Mouse (Mus musculus): Measurements from ENCODE around the gene Gm21830. TPM values are rescaled to one million over a fixed set of nuclear protein-coding genes. Genes with fewer than 3 reads are reported as not detected.
"Not testable (repeated sequence)": the region's sequence is repeated elsewhere in the genome, so short reads cannot be mapped to it uniquely, and the experiment has no call there.

Gm21830 gene
- not detected in 2 replicates for polyA plus RNA-seq (2016; fragmentation: Nextera tagmentation; extraction: Ambion mirVana)

- H3K27me3 ChIP-seq (ENCODE audit: insufficient read depth, poor library complexity, severe bottlenecking); H3K27ac ChIP-seq; H3K9me3 ChIP-seq; H3K4me1 ChIP-seq (replicated peaks); H3K4me3 ChIP-seq; DNase-seq (ENCODE audit: low spot score); H3K36me3 ChIP-seq: not testable (repeated sequence)
- WGBS, result no CpG with 5 or more reads among the region's 1 CpGs
Observed at GRCm38 (mm10) chr2:67413425-67413824, at the start of gene Gm21830. Gm21830 (plus strand) TSS chr2:67413725.

- Histone ChIP-seq H3K9me3 (no peaks in the 10 kb centered on the region), H3K27ac (no peak overlapping the region), H3K4me3 (no peak overlapping the region), H3K36me3 (no peaks in the 10 kb centered on the region), H3K27me3 (ENCODE audit: insufficient read depth, poor library complexity, severe bottlenecking) (no peaks in the 10 kb centered on the region), H3K4me1 (replicated peaks) (no peaks in the 10 kb centered on the region)
- 91% methylated on average over 2 of the region's 2 CpGs for WGBS
- no peak for DNase-seq (ENCODE audit: low spot score)
Observed at GRCm38 (mm10) chr2:67364506-67364905, 49.0 kb upstream of the Gm21830 start.

GRCm38 (mm10) chr2:67378504-67378903, 35.0 kb upstream of the Gm21830 start:
- H3K36me3 ChIP-seq, result no peaks in the 10 kb centered on the region
- no peak overlapping the region for H3K27ac ChIP-seq
- no peak for DNase-seq (ENCODE audit: low spot score)
- no peak overlapping the region for H3K4me3 ChIP-seq
- 67% methylated on average over 3 of the region's 3 CpGs for WGBS
- no peaks in the 10 kb centered on the region; the same call in 1 of the 2 replicates for H3K4me1 ChIP-seq (replicated peaks)
- H3K9me3 ChIP-seq, result no peaks in the 10 kb centered on the region
- H3K27me3 ChIP-seq (ENCODE audit: insufficient read depth, poor library complexity, severe bottlenecking), result no peaks in the 10 kb centered on the region

GRCm38 (mm10) chr2:67420853-67421252, 7.3 kb downstream of the Gm21830 start:
- no peaks in the 10 kb centered on the region for H3K4me1 ChIP-seq (replicated peaks)
- H3K36me3 ChIP-seq, result no peaks in the 10 kb centered on the region
- no peaks in the 10 kb centered on the region for H3K27me3 ChIP-seq (ENCODE audit: insufficient read depth, poor library complexity, severe bottlenecking)
- DNase-seq (ENCODE audit: low spot score), result no peak
- no peak overlapping the region for H3K4me3 ChIP-seq
- no peaks in the 10 kb centered on the region for H3K9me3 ChIP-seq
- no peak overlapping the region for H3K27ac ChIP-seq

GRCm38 (mm10) chr2:67422799-67423198, 9.3 kb downstream of the Gm21830 start:
- Histone ChIP-seq H3K4me1 (replicated peaks) (no peaks in the 10 kb centered on the region), H3K4me3 (no peak overlapping the region), H3K27ac (no peak overlapping the region), H3K36me3 (no peaks in the 10 kb centered on the region), H3K9me3 (no peaks in the 10 kb centered on the region), H3K27me3 (ENCODE audit: insufficient read depth, poor library complexity, severe bottlenecking) (no peaks in the 10 kb centered on the region)
- 87% methylated on average over 1 of the region's 1 CpGs for WGBS
- no peak for DNase-seq (ENCODE audit: low spot score)

GRCm38 (mm10) chr2:67433081-67433480, 19.6 kb downstream of the Gm21830 start, which contains the start of gene Gm26727:
Gm26727 (minus strand) TSS chr2:67433181.
- no peaks in the 10 kb centered on the region for H3K27me3 ChIP-seq (ENCODE audit: insufficient read depth, poor library complexity, severe bottlenecking)
- 72% methylated on average over 2 of the region's 2 CpGs for WGBS
- H3K4me3 ChIP-seq, result no peak within 1 kb of the TSS
- no peak within 1 kb of the TSS for H3K27ac ChIP-seq
- no peaks in the 10 kb centered on the region for H3K4me1 ChIP-seq (replicated peaks)
- H3K36me3 ChIP-seq, result no peaks in the 10 kb centered on the region
- no peak for DNase-seq (ENCODE audit: low spot score)
- H3K9me3 ChIP-seq, result no peaks in the 10 kb centered on the region

GRCm38 (mm10) chr2:67438309-67438708, 24.8 kb downstream of the Gm21830 start:
- Histone ChIP-seq H3K36me3 (no peaks in the 10 kb centered on the region), H3K27ac (no peak overlapping the region), H3K9me3 (no peaks in the 10 kb centered on the region), H3K4me3 (no peak overlapping the region), H3K27me3 (ENCODE audit: insufficient read depth, poor library complexity, severe bottlenecking) (no peaks in the 10 kb centered on the region), H3K4me1 (replicated peaks) (no peaks in the 10 kb centered on the region)
- no peak for DNase-seq (ENCODE audit: low spot score)
- WGBS, result 92% methylated on average over 8 of the region's 8 CpGs

GRCm38 (mm10) chr2:67445780-67446179, 32.3 kb downstream of the Gm21830 start, which contains the start of gene Xirp2:
Xirp2 (plus strand) TSS chr2:67446002.
- no peaks in the 10 kb centered on the region for H3K9me3 ChIP-seq
- H3K4me1 ChIP-seq (replicated peaks), result no peaks in the 10 kb centered on the region
- no peaks in the 10 kb centered on the region for H3K27me3 ChIP-seq (ENCODE audit: insufficient read depth, poor library complexity, severe bottlenecking)
- 83% methylated on average over 3 of the region's 3 CpGs for WGBS
- H3K27ac ChIP-seq, result no peak within 1 kb of the TSS
- no peaks in the 10 kb centered on the region for H3K36me3 ChIP-seq
- DNase-seq (ENCODE audit: low spot score), result no peak
- H3K4me3 ChIP-seq, result no peak within 1 kb of the TSS

- 90% methylated on average over 1 of the region's 1 CpGs for WGBS
- no peak overlapping the region for H3K4me3 ChIP-seq
- no peaks in the 10 kb centered on the region for H3K4me1 ChIP-seq (replicated peaks)
- H3K27ac ChIP-seq, result no peak overlapping the region
- DNase-seq (ENCODE audit: low spot score), result no peak
- H3K27me3 ChIP-seq (ENCODE audit: insufficient read depth, poor library complexity, severe bottlenecking), result no peaks in the 10 kb centered on the region
- H3K9me3 ChIP-seq, result no peaks in the 10 kb centered on the region
- H3K36me3 ChIP-seq, result no peaks in the 10 kb centered on the region
Observed at GRCm38 (mm10) chr2:67446772-67447171, 33.2 kb downstream of the Gm21830 start.

GRCm38 (mm10) chr2:67447206-67447605, 33.7 kb downstream of the Gm21830 start:
- no peak for DNase-seq (ENCODE audit: low spot score)
- Histone ChIP-seq H3K27ac (no peak overlapping the region), H3K27me3 (ENCODE audit: insufficient read depth, poor library complexity, severe bottlenecking) (no peaks in the 10 kb centered on the region), H3K36me3 (no peaks in the 10 kb centered on the region), H3K4me3 (no peak overlapping the region), H3K4me1 (replicated peaks) (no peaks in the 10 kb centered on the region), H3K9me3 (no peaks in the 10 kb centered on the region)
- WGBS, result 78% methylated on average over 12 of the region's 12 CpGs

GRCm38 (mm10) chr2:67460857-67461256, 47.3 kb downstream of the Gm21830 start:
- H3K27me3 ChIP-seq (ENCODE audit: insufficient read depth, poor library complexity, severe bottlenecking), result no peaks in the 10 kb centered on the region
- H3K4me3 ChIP-seq, result no peak overlapping the region
- 89% methylated on average over 3 of the region's 3 CpGs for WGBS
- no peak overlapping the region for H3K27ac ChIP-seq
- H3K4me1 ChIP-seq (replicated peaks), result no peaks in the 10 kb centered on the region
- H3K36me3 ChIP-seq, result no peaks in the 10 kb centered on the region
- DNase-seq (ENCODE audit: low spot score), result no peak
- H3K9me3 ChIP-seq, result no peaks in the 10 kb centered on the region

GRCm38 (mm10) chr2:67467036-67467435, 53.5 kb downstream of the Gm21830 start:
- no peak for DNase-seq (ENCODE audit: low spot score)
- H3K27me3 ChIP-seq (ENCODE audit: insufficient read depth, poor library complexity, severe bottlenecking), result no peaks in the 10 kb centered on the region
- no peaks in the 10 kb centered on the region for H3K36me3 ChIP-seq
- no peaks in the 10 kb centered on the region for H3K9me3 ChIP-seq
- no peak overlapping the region for H3K4me3 ChIP-seq
- WGBS, result 88% methylated on average over 7 of the region's 7 CpGs
- no peak overlapping the region for H3K27ac ChIP-seq
- H3K4me1 ChIP-seq (replicated peaks), result no peaks in the 10 kb centered on the region

- H3K4me3 ChIP-seq; H3K9me3 ChIP-seq; H3K27me3 ChIP-seq (ENCODE audit: insufficient read depth, poor library complexity, severe bottlenecking); H3K4me1 ChIP-seq (replicated peaks); H3K27ac ChIP-seq; H3K36me3 ChIP-seq; DNase-seq (ENCODE audit: low spot score): not testable (repeated sequence)
- WGBS, result 90% methylated on average over 5 of the region's 5 CpGs
Observed at GRCm38 (mm10) chr2:67470030-67470429, 56.5 kb downstream of the Gm21830 start.

- Histone ChIP-seq H3K4me1 (replicated peaks) (peaks cover 5% of the 10 kb centered on the region; the same call in 1 of the 2 replicates), H3K27ac (no peak overlapping the region), H3K27me3 (ENCODE audit: insufficient read depth, poor library complexity, severe bottlenecking) (no peaks in the 10 kb centered on the region), H3K4me3 (no peak overlapping the region), H3K9me3 (no peaks in the 10 kb centered on the region), H3K36me3 (no peaks in the 10 kb centered on the region)
- 18% methylated on average over 6 of the region's 6 CpGs for WGBS
- DNase-seq (ENCODE audit: low spot score), result peak; percentile 43
Observed at GRCm38 (mm10) chr2:67477753-67478152, 64.2 kb downstream of the Gm21830 start.

Data from hindbrain, embryonic 10.5 days (tissue).